Mouse (Mus musculus) intestine, postnatal 0 days (tissue): ENCODE results near the gene Llgl1. TPM values are rescaled to one million over a fixed set of nuclear protein-coding genes. Genes with fewer than 3 reads are reported as not detected.
A peak's percentile ranks its signal among the peaks of the same experiment; 100 is the strongest.

Experiments
- ATAC-seq: fragments of 200-750 bp; cut with Nextera tagmentation; 2 replicates; pipeline ENCODE4 v1.8.0; 2017; ENCODE audit warnings: mild to moderate bottlenecking, moderate TSS enrichment, moderate library complexity
- H3K27ac ChIP-seq: fragments of 300-500 bp; sonication (generic); 2 replicates; pipeline ENCODE4 v1.5.1; 2014; ENCODE audit warnings: mild to moderate bottlenecking, low read depth, low read length, moderate library complexity
- H3K27me3 ChIP-seq: fragments of 300-500 bp; sonication (generic); replicated peaks from 2 replicates; pipeline ENCODE4 v1.6.1; 2014; ENCODE audit warnings: low read length, mixed read lengths; ENCODE audit not compliant: control insufficient read depth, insufficient read depth
- H3K36me3 ChIP-seq: fragments of 300-500 bp; sonication (generic); 2 replicates; pipeline ENCODE4 v1.6.1; 2014; ENCODE audit warnings: mild to moderate bottlenecking, moderate library complexity; ENCODE audit not compliant: control insufficient read depth, insufficient read depth
- H3K4me1 ChIP-seq: fragments of 300-500 bp; sonication (generic); replicated peaks from 2 replicates; pipeline ENCODE4 v1.6.1; 2014; ENCODE audit warnings: antibody characterized with exemption, low read length, mixed read lengths; ENCODE audit not compliant: control insufficient read depth, insufficient read depth
- H3K4me2 ChIP-seq: fragments of 300-500 bp; sonication (generic); replicated peaks from 2 replicates; pipeline ENCODE4 v1.6.1; 2014; ENCODE audit warnings: low read depth, mild to moderate bottlenecking, moderate library complexity
- H3K4me3 ChIP-seq: fragments of 300-500 bp; sonication (generic); 2 replicates; pipeline ENCODE4 v1.5.1; 2014; ENCODE audit warnings: low read depth, low read length
- H3K9ac ChIP-seq: fragments of 300-500 bp; sonication (generic); 2 replicates; pipeline ENCODE4 v1.6.1; 2014; ENCODE audit warnings: mild to moderate bottlenecking, low read depth, low read length
- H3K9me3 ChIP-seq: fragments of 300-500 bp; sonication (generic); 2 replicates; pipeline ENCODE4 v1.6.1; 2016; ENCODE audit warnings: mixed run types; ENCODE audit not compliant: control insufficient read depth
- CTCF ChIP-seq: sonication (generic); IDR thresholded peaks from 2 replicates; pipeline ENCODE4 v1.5.1; 2016; ENCODE audit warnings: low read depth, mild to moderate bottlenecking, control low read depth, antibody characterized with exemption, moderate library complexity
- WGBS: fragments of 180-500 bp; shearing (Covaris S2); extraction: QIAGEN DNeasy Blood & Tissue Kit; methylation state at CpG from one replicate; pipeline ENCODE4 v1.1.7; 2014; 5-methylcytosine and 5-hydroxymethylcytosine counted together
- polyA plus RNA-seq: library from polyadenylated mRNA; unstranded; fragments of >200 nt; fragmentation: Nextera tagmentation; extraction: Ambion mirVana; gene quantifications from 2 replicates; pipeline ENCODE4 v1.2.1, GENCODE M21; 2015

The Llgl1 gene
- polyA plus RNA-seq, 1 experiment from 2014 or later = 8.6 TPM

DNA sequence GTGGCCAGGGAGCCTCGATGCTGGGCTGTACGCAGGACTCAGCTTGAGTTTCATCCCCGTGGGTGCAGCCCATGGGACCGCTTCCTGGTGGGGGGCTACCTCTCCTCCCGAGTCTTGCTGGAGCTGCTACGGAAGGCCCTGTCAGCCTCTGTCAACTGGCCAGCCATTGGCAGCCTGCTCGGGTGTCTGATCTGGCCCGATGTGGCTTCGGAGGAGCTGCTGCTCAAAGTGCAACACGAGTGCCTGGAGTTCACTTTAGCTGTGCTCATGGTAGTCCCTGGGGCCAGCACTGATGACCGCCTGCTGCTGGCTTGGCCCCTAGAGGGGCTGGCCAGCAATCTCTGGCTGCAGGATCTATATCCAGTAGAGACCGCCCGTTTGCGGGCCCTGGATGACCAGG is 31.7 kb downstream of the Llgl1 start:
- no peaks in the 10 kb centered on the region for H3K27me3 ChIP-seq
- peaks cover 6% of the 10 kb centered on the region; the same call in 1 of the 2 replicates for H3K36me3 ChIP-seq
- no peak for ATAC-seq
- H3K4me3 ChIP-seq = no peak overlapping the region
- TF ChIP-seq CTCF = no peak
- WGBS = 93% methylated on average over 14 of the region's 14 CpGs
- H3K4me2 ChIP-seq = no peak overlapping the region
- H3K9me3 ChIP-seq = no peaks in the 10 kb centered on the region
- H3K9ac ChIP-seq = no peak overlapping the region
- no peak overlapping the region for H3K27ac ChIP-seq
- no peaks in the 10 kb centered on the region; the same call in 1 of the 2 replicates for H3K4me1 ChIP-seq

DNA sequence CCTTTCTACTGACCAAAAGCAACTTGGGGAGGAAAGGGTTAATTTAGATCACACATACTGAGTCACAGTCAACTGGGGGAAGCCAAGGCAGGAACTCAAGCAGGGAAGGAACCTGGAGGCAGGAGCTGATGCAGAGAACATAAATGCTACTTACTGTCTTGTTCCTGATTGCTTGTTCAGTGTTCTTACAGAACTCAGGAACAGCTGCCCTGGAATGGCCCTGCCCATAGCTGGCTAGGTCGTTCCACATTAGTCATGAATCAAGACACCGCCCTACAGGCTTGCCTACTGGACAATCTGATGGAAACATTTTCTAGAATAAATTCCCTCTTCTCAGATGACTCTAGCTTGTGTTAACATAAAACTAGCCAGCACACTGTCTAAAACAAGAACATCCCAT is 34.7 kb downstream of the Llgl1 start:
- Histone ChIP-seq H3K4me2 (no peak overlapping the region), H3K4me1 (no peaks in the 10 kb centered on the region), H3K27me3 (no peaks in the 10 kb centered on the region), H3K4me3 (no peak overlapping the region), H3K9ac (no peak overlapping the region), H3K36me3 (peaks cover 6% of the 10 kb centered on the region; the same call in 1 of the 2 replicates), H3K9me3 (no peaks in the 10 kb centered on the region), H3K27ac (no peak overlapping the region)
- no peak for TF ChIP-seq CTCF
- WGBS = 46% methylated on average over 2 of the region's 2 CpGs
- 0 out of 2 replicates have a peak, but pooled peaks have one; percentile 28 for ATAC-seq

DNA sequence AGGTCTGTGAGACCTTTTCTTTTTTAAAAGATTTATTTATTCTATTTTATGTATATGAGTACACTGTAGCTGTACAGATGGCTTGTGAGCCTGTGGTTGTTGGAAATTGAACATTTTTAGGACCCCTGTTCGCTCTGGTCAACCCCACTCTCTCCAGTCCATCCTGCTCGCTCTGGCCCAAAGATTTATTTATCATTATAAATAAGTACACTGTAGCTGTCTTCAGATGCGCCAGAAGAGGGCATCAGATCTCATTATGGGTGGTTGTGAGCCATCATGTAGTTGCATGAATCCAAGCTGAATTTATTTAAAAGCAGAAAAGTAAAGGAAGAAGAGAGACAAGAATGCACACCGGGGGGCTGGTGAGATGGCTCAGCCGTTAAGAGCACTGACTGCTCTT is 35.7 kb downstream of the Llgl1 start:
- Histone ChIP-seq H3K4me2 (no peak overlapping the region), H3K4me1 (no peaks in the 10 kb centered on the region), H3K9ac (no peak overlapping the region), H3K27ac (no peak overlapping the region), H3K36me3 (peaks cover 13% of the 10 kb centered on the region; the same call in 1 of the 2 replicates), H3K9me3 (no peaks in the 10 kb centered on the region), H3K4me3 (no peak overlapping the region), H3K27me3 (no peaks in the 10 kb centered on the region)
- TF ChIP-seq CTCF = peak; percentile 33
- WGBS = 79% methylated on average over 5 of the region's 5 CpGs
- ATAC-seq = no peak

DNA sequence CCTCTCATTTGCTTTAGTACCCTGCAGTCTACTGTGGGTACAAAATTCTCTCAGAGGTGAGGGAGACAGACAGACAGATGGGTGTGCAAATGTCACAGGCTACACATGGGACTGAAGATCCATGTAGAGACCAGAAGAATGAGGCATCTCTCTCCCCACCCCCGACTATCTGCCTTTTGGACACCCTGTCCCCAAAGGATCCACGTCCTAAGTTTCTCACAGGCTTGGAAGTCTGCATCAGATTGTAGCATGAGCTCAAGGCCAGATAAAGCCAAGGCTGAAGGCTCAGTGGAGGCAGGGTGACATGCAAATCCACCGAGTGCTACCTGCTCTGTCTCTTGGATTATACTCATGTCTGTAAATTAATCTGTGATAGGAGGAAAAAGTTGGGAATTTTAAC is 37.0 kb downstream of the Llgl1 start:
- Histone ChIP-seq H3K27me3 (no peaks in the 10 kb centered on the region), H3K9ac (no peak overlapping the region), H3K9me3 (no peaks in the 10 kb centered on the region), H3K36me3 (peaks cover 22% of the 10 kb centered on the region; the same call in 1 of the 2 replicates), H3K4me3 (no peak overlapping the region), H3K4me2 (no peak overlapping the region), H3K4me1 (no peaks in the 10 kb centered on the region), H3K27ac (no peak overlapping the region)
- TF ChIP-seq CTCF = no peak
- ATAC-seq = no peak
- 84% methylated on average over 3 of the region's 3 CpGs for WGBS

DNA sequence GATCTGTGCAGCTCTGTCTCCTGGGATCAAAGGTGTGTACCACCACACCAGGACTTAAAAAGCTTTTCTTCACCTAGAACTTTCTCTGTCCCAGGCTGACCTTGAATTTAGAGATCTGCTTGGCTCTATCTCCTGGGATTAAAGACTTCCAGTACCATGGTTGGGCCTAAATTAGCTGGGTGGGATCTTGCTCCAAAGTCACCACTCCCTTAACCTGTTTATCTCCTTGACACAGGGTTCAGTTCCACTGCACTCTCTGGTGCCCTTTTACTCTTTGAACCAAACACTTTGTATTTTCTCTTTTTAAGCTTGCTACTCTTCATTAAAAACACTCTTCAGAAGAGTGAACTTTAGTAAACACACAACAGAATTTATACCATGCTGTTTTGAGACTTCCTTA is 37.9 kb downstream of the Llgl1 start:
- H3K9me3 ChIP-seq = no peaks in the 10 kb centered on the region
- no peak overlapping the region for H3K4me2 ChIP-seq
- H3K27ac ChIP-seq = no peak overlapping the region
- no peak for TF ChIP-seq CTCF
- no peak for ATAC-seq
- H3K4me1 ChIP-seq = no peaks in the 10 kb centered on the region
- H3K36me3 ChIP-seq = peaks cover 28% of the 10 kb centered on the region
- no peak overlapping the region for H3K4me3 ChIP-seq
- no peak overlapping the region for H3K9ac ChIP-seq
- H3K27me3 ChIP-seq = no peaks in the 10 kb centered on the region

DNA sequence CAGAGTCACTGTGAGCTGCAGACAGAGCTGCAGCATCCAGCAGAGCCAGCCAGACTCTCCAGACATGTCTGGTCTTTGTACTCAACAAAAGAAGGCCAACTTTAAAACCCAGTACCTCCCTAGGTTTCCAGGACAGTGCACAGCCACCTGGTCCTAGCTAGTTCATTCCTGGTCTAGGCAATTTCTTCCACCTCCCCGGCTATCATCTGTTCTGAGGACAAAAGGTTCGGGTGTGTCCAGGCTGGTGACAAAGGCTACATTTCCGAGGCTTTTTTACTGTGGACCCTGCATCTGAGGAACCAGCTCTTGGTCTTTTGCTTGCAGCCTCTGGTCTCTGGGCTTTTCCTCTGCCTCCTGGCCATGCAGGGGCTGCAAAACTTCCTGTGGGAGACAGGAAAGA is 40.8 kb downstream of the Llgl1 start:
- Histone ChIP-seq H3K27me3 (no peaks in the 10 kb centered on the region), H3K4me2 (no peak overlapping the region), H3K4me3 (no peak overlapping the region), H3K36me3 (peaks cover 45% of the 10 kb centered on the region), H3K27ac (no peak overlapping the region), H3K4me1 (no peaks in the 10 kb centered on the region), H3K9ac (no peak overlapping the region), H3K9me3 (no peaks in the 10 kb centered on the region)
- no peak for TF ChIP-seq CTCF
- no peak for ATAC-seq
- WGBS = 80% methylated on average over 3 of the region's 3 CpGs

DNA sequence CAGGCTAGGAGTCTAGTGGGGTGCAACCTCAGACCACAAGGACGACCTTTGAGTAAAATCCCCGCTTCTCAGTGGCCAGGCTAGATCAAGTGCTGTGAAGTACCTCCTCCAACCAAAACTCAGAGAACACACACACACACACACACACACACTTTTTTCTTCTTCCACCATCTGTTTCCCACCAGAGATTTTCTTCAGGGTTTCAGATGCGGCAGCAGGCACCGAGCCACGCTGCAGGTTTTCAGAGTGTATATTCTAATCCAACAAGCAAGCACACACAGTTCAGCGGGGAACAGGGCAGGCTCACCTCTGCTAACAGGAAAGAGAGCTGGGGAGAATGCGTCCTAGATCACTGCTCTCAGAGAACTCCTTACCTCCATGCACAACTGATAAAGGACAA is 56.0 kb downstream of the Llgl1 start:
- no peaks in the 10 kb centered on the region for H3K4me1 ChIP-seq
- peaks cover 45% of the 10 kb centered on the region for H3K36me3 ChIP-seq
- H3K4me3 ChIP-seq = no peak overlapping the region
- no peak for ATAC-seq
- TF ChIP-seq CTCF = no peak
- WGBS = 84% methylated on average over 7 of the region's 7 CpGs
- no peaks in the 10 kb centered on the region for H3K27me3 ChIP-seq
- no peak overlapping the region for H3K27ac ChIP-seq
- no peak overlapping the region for H3K4me2 ChIP-seq
- H3K9me3 ChIP-seq = no peaks in the 10 kb centered on the region
- H3K9ac ChIP-seq = no peak overlapping the region
